Mouse (Mus musculus) limb, embryonic 15.5 days (tissue): ENCODE measurements around the gene Zbtb48. TPM values are rescaled to one million over a fixed set of nuclear protein-coding genes. Genes with fewer than 3 reads are reported as not detected.

Experiments
- ATAC-seq: fragments of 200-750 bp; cut with Nextera tagmentation; 2 replicates; pipeline ENCODE4 v1.8.0; 2017; ENCODE audit warnings: low read depth, moderate TSS enrichment; ENCODE audit not compliant: insufficient number of reproducible peaks, low FRiP score, low TSS enrichment
- H3K27ac ChIP-seq: fragments of 300-500 bp; sonication (generic); 2 replicates; pipeline ENCODE4 v1.5.1; 2015; ENCODE audit warnings: moderate library complexity, mild to moderate bottlenecking, inconsistent platforms
- H3K27me3 ChIP-seq: fragments of 300-500 bp; sonication (generic); 2 replicates; pipeline ENCODE4 v1.6.1; 2015; ENCODE audit warnings: inconsistent platforms
- H3K36me3 ChIP-seq: fragments of 300-500 bp; sonication (generic); 2 replicates; pipeline ENCODE4 v1.6.1; 2015; ENCODE audit warnings: inconsistent platforms
- H3K4me1 ChIP-seq: fragments of 300-500 bp; sonication (generic); 2 replicates; pipeline ENCODE4 v1.6.1; 2015; ENCODE audit warnings: inconsistent platforms
- H3K4me2 ChIP-seq: fragments of 300-500 bp; sonication (generic); 2 replicates; pipeline ENCODE4 v1.6.1; 2015; ENCODE audit warnings: mild to moderate bottlenecking, inconsistent platforms
- H3K4me3 ChIP-seq: fragments of 300-500 bp; sonication (generic); 2 replicates; pipeline ENCODE4 v1.5.1; 2015; ENCODE audit warnings: mild to moderate bottlenecking, inconsistent platforms
- H3K9ac ChIP-seq: fragments of 300-500 bp; sonication (generic); 2 replicates; pipeline ENCODE4 v1.6.1; 2015; ENCODE audit warnings: inconsistent platforms
- H3K9me3 ChIP-seq: fragments of 300-500 bp; sonication (generic); 2 replicates; pipeline ENCODE4 v1.6.1; 2016; ENCODE audit warnings: inconsistent platforms
- WGBS: fragments of 180-500 bp; shearing (Covaris S2); methylation state at CpG from one replicate; pipeline ENCODE4 v1.1.7; 2015; 5-methylcytosine and 5-hydroxymethylcytosine counted together
- polyA plus RNA-seq: library from polyadenylated mRNA; unstranded; fragments of >200 nt; fragmentation: Nextera tagmentation; extraction: Ambion mirVana; gene quantifications from 2 replicates; pipeline ENCODE4 v1.2.1, GENCODE M21; 2015

Zbtb48 gene
- polyA plus RNA-seq, 1 experiment from 2014 or later: 19.5 TPM

- peaks cover 29% of the 10 kb centered on the region for H3K4me1 ChIP-seq
- ATAC-seq: peak; percentile 95
- peak within 1 kb of the TSS; percentile 100 for H3K4me3 ChIP-seq
- H3K4me2 ChIP-seq: peak within 1 kb of the TSS; percentile 63
- under 1% methylated on average over 94 of the region's 94 CpGs for WGBS
- H3K9ac ChIP-seq: peak within 1 kb of the TSS; percentile 94
- no peaks in the 10 kb centered on the region for H3K9me3 ChIP-seq
- H3K36me3 ChIP-seq: peaks cover 19% of the 10 kb centered on the region
- H3K27me3 ChIP-seq: no peaks in the 10 kb centered on the region
- H3K27ac ChIP-seq: peak within 1 kb of the TSS; percentile 93
Measured at GRCm38 (mm10) chr4:151996173-151996950, 31.1 kb downstream of the Zbtb48 start, which contains the start of gene Phf13. Phf13 (minus strand) TSS chr4:151996258.

GRCm38 (mm10) chr4:151995371-151996172, 31.9 kb downstream of the Zbtb48 start:
- peak overlapping the region; percentile 93 for H3K27ac ChIP-seq
- peak overlapping the region; percentile 63 for H3K4me2 ChIP-seq
- WGBS: under 1% methylated on average over 89 of the region's 111 CpGs
- no peak; the same call in 1 of the 2 replicates for ATAC-seq
- peak overlapping the region; percentile 100 for H3K4me3 ChIP-seq
- peak overlapping the region; percentile 94 for H3K9ac ChIP-seq
- H3K9me3 ChIP-seq: no peaks in the 10 kb centered on the region
- peaks cover 27% of the 10 kb centered on the region for H3K36me3 ChIP-seq
- peaks cover 29% of the 10 kb centered on the region for H3K4me1 ChIP-seq
- H3K27me3 ChIP-seq: no peaks in the 10 kb centered on the region

- Histone ChIP-seq H3K4me1 (peaks cover 30% of the 10 kb centered on the region), H3K27ac (peak overlapping the region; percentile 93), H3K4me3 (peak overlapping the region; percentile 100), H3K9me3 (no peaks in the 10 kb centered on the region), H3K9ac (peak overlapping the region; percentile 94), H3K27me3 (no peaks in the 10 kb centered on the region), H3K4me2 (peak overlapping the region; percentile 63), H3K36me3 (peaks cover 30% of the 10 kb centered on the region)
- WGBS: 1% methylated on average over 54 of the region's 61 CpGs
- no peak for ATAC-seq
Measured at GRCm38 (mm10) chr4:151994228-151995171, 33.0 kb downstream of the Zbtb48 start.

DNA sequence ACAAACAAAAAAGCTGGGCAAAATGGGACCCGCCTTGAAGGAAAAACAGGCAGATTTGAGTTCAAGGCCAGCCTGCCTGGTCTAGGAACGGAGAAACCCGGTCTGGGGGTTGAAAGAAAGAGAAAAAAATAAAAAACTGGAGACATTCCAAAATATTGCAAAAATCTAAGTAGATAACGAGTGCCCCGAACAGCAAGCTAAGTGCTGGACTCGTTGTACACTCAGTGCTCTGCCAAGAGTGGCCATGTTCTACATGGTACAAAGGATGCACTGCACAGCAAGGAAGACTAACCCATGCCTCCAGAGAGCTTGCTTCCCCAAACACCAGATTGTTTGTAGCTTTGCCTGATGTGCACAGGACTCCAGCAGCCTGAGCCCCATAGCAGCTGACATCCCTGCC, 34.4 kb downstream of the Zbtb48 start:
- no peak overlapping the region for H3K27ac ChIP-seq
- no peak overlapping the region for H3K4me2 ChIP-seq
- H3K9ac ChIP-seq: no peak overlapping the region
- no peaks in the 10 kb centered on the region for H3K27me3 ChIP-seq
- peaks cover 30% of the 10 kb centered on the region for H3K36me3 ChIP-seq
- no peaks in the 10 kb centered on the region for H3K9me3 ChIP-seq
- no peak overlapping the region for H3K4me3 ChIP-seq
- ATAC-seq: no peak
- peaks cover 39% of the 10 kb centered on the region for H3K4me1 ChIP-seq
- WGBS: 71% methylated on average over 6 of the region's 6 CpGs

DNA sequence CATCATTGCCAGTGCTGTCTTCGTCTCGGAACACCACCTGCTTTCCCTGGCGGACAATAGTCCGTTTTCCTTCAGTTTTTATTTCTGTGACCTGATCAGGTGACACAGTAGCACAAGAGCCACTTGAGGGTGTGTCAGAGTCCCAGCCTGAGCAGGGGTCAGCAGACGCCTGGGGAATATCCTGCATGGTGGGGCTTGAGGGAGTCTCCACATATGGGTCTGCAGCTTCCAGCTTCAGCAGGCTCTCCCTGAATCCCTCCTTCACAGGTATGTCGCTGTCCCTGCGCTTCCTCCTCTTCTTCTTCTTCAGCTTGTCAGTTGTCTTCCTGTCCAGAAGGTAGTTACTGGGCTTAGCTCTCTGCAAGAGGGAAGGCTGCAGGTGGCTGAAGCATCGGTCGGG, 35.4 kb downstream of the Zbtb48 start:
- no peak overlapping the region for H3K9ac ChIP-seq
- no peak overlapping the region for H3K4me3 ChIP-seq
- H3K9me3 ChIP-seq: no peaks in the 10 kb centered on the region
- WGBS: 92% methylated on average over 9 of the region's 9 CpGs
- peaks cover 30% of the 10 kb centered on the region for H3K36me3 ChIP-seq
- H3K4me1 ChIP-seq: peaks cover 39% of the 10 kb centered on the region
- no peak for ATAC-seq
- H3K27me3 ChIP-seq: no peaks in the 10 kb centered on the region
- H3K27ac ChIP-seq: no peak overlapping the region
- H3K4me2 ChIP-seq: no peak overlapping the region

GRCm38 (mm10) chr4:151989110-151989488, 38.4 kb downstream of the Zbtb48 start:
- Histone ChIP-seq H3K4me2 (peak overlapping the region; percentile 70), H3K9ac (peak overlapping the region; percentile 91), H3K4me1 (peaks cover 49% of the 10 kb centered on the region), H3K36me3 (peaks cover 44% of the 10 kb centered on the region), H3K4me3 (peak overlapping the region; percentile 86), H3K27me3 (no peaks in the 10 kb centered on the region), H3K27ac (peak overlapping the region; percentile 90), H3K9me3 (no peaks in the 10 kb centered on the region)
- 28% methylated on average over 6 of the region's 6 CpGs for WGBS
- ATAC-seq: no peak

DNA sequence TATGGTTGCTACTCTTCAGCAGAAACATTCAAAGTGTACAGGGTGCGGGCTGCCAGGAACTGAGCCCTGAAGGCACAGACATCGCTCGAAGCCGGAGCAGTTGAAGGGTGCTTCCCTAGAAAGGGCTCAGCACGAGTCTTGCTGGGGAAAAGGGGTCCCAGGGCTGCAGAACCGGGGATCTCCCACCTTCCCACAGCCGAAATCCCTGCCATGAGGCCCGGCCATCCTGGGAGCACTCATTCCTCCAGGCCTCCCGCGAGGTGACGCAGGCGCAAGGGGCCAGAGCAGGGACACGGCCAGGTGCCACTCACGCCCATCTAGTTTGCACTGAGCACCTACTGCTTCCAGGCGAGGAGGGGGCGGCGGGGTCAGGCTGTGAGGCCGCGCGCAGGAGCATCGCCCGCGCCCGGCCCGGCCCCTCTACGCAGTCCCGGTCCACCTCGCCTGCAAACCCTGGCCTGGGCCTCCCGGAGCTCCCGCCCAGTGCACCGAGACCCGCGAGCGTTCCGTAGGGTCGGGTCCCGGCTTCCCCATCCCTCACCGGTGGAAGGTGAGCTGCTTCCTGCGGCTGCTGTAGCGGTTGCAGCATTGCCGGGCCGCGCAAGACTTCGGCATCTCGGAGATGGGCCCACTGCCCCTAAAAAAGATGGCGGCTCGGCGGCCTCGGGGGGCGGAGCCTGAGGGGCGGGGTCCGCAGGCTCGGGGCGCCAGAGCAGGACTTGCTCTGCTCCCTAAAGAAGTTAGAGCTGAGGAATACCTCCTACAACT, 38.9 kb downstream of the Zbtb48 start, which contains the start of gene Thap3:
TSS of gene Thap3 (minus strand) at position 656 of the 768 bp plus-strand sequence.
- peak; percentile 65 for ATAC-seq
- H3K36me3 ChIP-seq: peaks cover 47% of the 10 kb centered on the region
- peak within 1 kb of the TSS; percentile 90 for H3K27ac ChIP-seq
- under 1% methylated on average over 54 of the region's 54 CpGs for WGBS
- H3K4me2 ChIP-seq: peak within 1 kb of the TSS; percentile 70
- H3K9ac ChIP-seq: peak within 1 kb of the TSS; percentile 91
- H3K4me3 ChIP-seq: peak within 1 kb of the TSS; percentile 86
- no peaks in the 10 kb centered on the region for H3K27me3 ChIP-seq
- no peaks in the 10 kb centered on the region for H3K9me3 ChIP-seq
- H3K4me1 ChIP-seq: peaks cover 47% of the 10 kb centered on the region

GRCm38 (mm10) chr4:151988014-151988341, 39.5 kb downstream of the Zbtb48 start:
- Histone ChIP-seq H3K9ac (peak overlapping the region; percentile 91), H3K4me3 (peak overlapping the region; percentile 86), H3K27me3 (no peaks in the 10 kb centered on the region), H3K4me2 (peak overlapping the region; percentile 70), H3K4me1 (peaks cover 42% of the 10 kb centered on the region), H3K9me3 (no peaks in the 10 kb centered on the region), H3K36me3 (peaks cover 50% of the 10 kb centered on the region), H3K27ac (peak overlapping the region; percentile 90)
- 21% methylated on average over 10 of the region's 10 CpGs for WGBS
- no peak for ATAC-seq

- Histone ChIP-seq H3K27ac (no peak overlapping the region), H3K9ac (no peak overlapping the region), H3K9me3 (no peaks in the 10 kb centered on the region), H3K4me2 (no peak overlapping the region), H3K4me3 (no peak overlapping the region), H3K4me1 (peaks cover 45% of the 10 kb centered on the region), H3K36me3 (peaks cover 49% of the 10 kb centered on the region), H3K27me3 (no peaks in the 10 kb centered on the region)
- ATAC-seq: no peak
- 65% methylated on average over 8 of the region's 8 CpGs for WGBS
Measured at GRCm38 (mm10) chr4:151986650-151987049, 40.8 kb downstream of the Zbtb48 start.

- ATAC-seq: no peak
- WGBS: 24% methylated on average over 10 of the region's 10 CpGs
- Histone ChIP-seq H3K4me1 (peaks cover 48% of the 10 kb centered on the region), H3K4me3 (no peak overlapping the region), H3K36me3 (peaks cover 48% of the 10 kb centered on the region), H3K27me3 (no peaks in the 10 kb centered on the region), H3K9ac (no peak overlapping the region), H3K9me3 (no peaks in the 10 kb centered on the region), H3K4me2 (no peak overlapping the region), H3K27ac (0 out of 2 replicates have a peak overlapping the region, but pooled peaks have one; percentile 4)
Measured at GRCm38 (mm10) chr4:151985886-151986285, 41.6 kb downstream of the Zbtb48 start.
